Mouse (Mus musculus) erythroblast, embryonic 14.5 days (primary cell): Measurements from ENCODE around the gene Bmpr1b.

Source experiments
- GATA1 ChIP-seq: IDR thresholded peaks from 2 replicates; pipeline ENCODE4 v1.6.1; 2012; ENCODE audit warnings: low read length, inconsistent platforms, mixed read lengths
- TAL1 ChIP-seq: IDR thresholded peaks from 3 replicates; pipeline ENCODE4 v1.6.1; 2012; ENCODE audit warnings: low read length, inconsistent platforms, mixed read lengths

GRCm38 (mm10) chr3:141905903-141906623, 263.2 kb downstream of the Bmpr1b start:
- TF ChIP-seq TAL1 (no peak), GATA1 (no peak)
